Mouse (Mus musculus): ENCODE data around the gene Scap. TPM values are rescaled to one million over a fixed set of nuclear protein-coding genes. Genes with fewer than 3 reads are reported as not detected.
A peak's percentile ranks its signal among the peaks of the same experiment; 100 is the strongest.

The Scap gene
- polyA plus RNA-seq, 1 experiment from 2014 or later = 14.9 TPM

DNA sequence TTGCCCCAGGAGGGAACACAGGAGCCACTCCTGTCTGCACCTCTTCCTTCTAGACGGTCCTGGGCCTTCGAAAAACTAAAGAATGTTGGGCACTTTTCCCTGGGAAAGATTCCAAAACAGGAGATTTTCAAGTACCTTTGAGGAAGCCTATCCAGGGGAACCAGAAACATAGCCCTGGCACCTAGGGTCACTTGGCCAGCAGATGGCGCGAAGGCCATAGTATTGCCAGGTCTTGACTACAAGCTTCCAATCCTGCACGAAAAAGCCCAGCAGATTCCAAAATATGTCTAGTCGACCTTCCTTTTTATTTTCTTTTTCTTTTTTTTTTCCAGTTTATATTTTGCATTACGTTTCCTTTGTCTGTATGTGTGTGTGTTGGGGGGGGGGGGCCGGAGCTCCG lies 80.7 kb downstream of the Scap start:
- no peak for ATAC-seq
- TF ChIP-seq CTCF (IDR thresholded peaks at IDR 0.05; ENCODE audit: low read depth) = peak; percentile 68
- H3K9ac ChIP-seq (ENCODE audit: low read depth, low read length) = no peak overlapping the region
- WGBS = 62% methylated on average over 9 of the region's 9 CpGs
- H3K4me1 ChIP-seq (replicated peaks; ENCODE audit: control insufficient read depth, insufficient read depth, low read length) = no peaks in the 10 kb centered on the region
- H3K4me2 ChIP-seq (replicated peaks; ENCODE audit: low read depth) = no peak overlapping the region
- no peak overlapping the region for H3K4me3 ChIP-seq (ENCODE audit: low read depth, low read length)
- no peaks in the 10 kb centered on the region for H3K9me3 ChIP-seq (ENCODE audit: control insufficient read depth)
- H3K27me3 ChIP-seq (replicated peaks; ENCODE audit: control insufficient read depth, insufficient read depth, low read length) = no peaks in the 10 kb centered on the region
- H3K27ac ChIP-seq (ENCODE audit: low read depth, low read length) = no peak overlapping the region
- H3K36me3 ChIP-seq (ENCODE audit: control insufficient read depth, insufficient read depth) = no peaks in the 10 kb centered on the region

DNA sequence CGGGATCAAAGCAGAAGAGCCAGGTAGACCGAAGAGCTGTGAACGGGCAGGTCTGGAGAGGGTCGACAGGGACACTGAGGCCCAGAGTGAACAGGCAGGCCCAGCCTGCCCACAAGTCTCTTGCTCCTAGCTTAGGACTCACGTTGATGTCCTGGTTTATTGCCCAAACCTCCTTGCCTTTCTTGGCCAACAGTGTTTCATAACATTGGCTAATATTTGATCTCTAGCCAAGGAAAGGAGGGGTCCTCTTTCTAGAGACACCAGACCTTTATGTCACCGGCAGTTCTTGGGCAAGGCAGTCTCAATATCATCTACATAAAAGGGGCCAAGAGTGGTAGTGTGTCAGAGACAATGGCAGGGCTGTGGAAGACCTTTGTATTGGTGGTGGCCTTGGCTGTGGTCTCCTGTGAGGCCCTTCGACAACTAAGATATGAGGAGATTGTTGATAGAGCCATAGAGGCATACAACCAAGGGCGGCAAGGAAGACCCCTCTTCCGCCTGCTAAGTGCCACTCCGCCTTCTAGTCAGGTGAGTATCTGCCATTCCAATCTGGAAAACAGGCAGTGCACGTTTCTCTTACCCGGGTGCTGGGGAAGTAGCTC lies 86.5 kb downstream of the Scap start, which contains the start of gene Ngp:
Gene Ngp (plus strand): TSS at position 237 of the 602 bp plus-strand sequence.
- H3K27ac ChIP-seq (ENCODE audit: low read depth, low read length) = no peak within 1 kb of the TSS
- H3K4me3 ChIP-seq (ENCODE audit: low read depth, low read length) = no peak within 1 kb of the TSS
- H3K9me3 ChIP-seq (ENCODE audit: control insufficient read depth) = no peaks in the 10 kb centered on the region
- ATAC-seq = no peak
- no peaks in the 10 kb centered on the region; the same call in 1 of the 2 replicates for H3K4me1 ChIP-seq (replicated peaks; ENCODE audit: control insufficient read depth, insufficient read depth, low read length)
- 78% methylated on average over 12 of the region's 12 CpGs for WGBS
- no peak within 1 kb of the TSS for H3K9ac ChIP-seq (ENCODE audit: low read depth, low read length)
- no peak for TF ChIP-seq CTCF (IDR thresholded peaks at IDR 0.05; ENCODE audit: low read depth)
- H3K4me2 ChIP-seq (replicated peaks; ENCODE audit: low read depth) = no peak within 1 kb of the TSS
- H3K27me3 ChIP-seq (replicated peaks; ENCODE audit: control insufficient read depth, insufficient read depth, low read length) = no peaks in the 10 kb centered on the region
- H3K36me3 ChIP-seq (ENCODE audit: control insufficient read depth, insufficient read depth) = no peaks in the 10 kb centered on the region

DNA sequence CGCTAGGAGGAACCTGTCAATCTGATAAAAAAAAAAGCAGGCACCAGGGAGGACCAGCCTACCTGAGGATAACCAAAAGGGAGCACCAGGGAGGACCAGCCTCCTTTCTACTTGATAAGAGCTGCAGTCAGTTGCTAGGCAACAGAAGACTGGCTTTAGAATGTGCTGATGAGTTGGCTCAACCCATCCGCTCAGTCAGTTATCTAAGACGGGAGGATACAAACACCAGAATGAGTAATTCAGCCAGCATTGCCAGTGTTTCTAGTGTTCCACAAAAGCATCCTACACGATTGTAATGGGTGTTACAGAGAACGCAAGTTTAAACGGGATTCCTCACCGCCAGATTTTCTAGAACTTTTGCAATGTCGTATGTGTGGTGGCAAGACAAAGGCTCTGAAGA lies 98.2 kb downstream of the Scap start:
- H3K4me2 ChIP-seq (replicated peaks; ENCODE audit: low read depth) = no peak overlapping the region
- WGBS = 76% methylated on average over 8 of the region's 8 CpGs
- H3K36me3 ChIP-seq (ENCODE audit: control insufficient read depth, insufficient read depth) = peaks cover 76% of the 10 kb centered on the region
- H3K27ac ChIP-seq (ENCODE audit: low read depth, low read length) = no peak overlapping the region
- H3K4me1 ChIP-seq (replicated peaks; ENCODE audit: control insufficient read depth, insufficient read depth, low read length) = no peaks in the 10 kb centered on the region
- H3K27me3 ChIP-seq (replicated peaks; ENCODE audit: control insufficient read depth, insufficient read depth, low read length) = no peaks in the 10 kb centered on the region
- no peak overlapping the region for H3K4me3 ChIP-seq (ENCODE audit: low read depth, low read length)
- H3K9me3 ChIP-seq (ENCODE audit: control insufficient read depth) = no peaks in the 10 kb centered on the region
- no peak overlapping the region for H3K9ac ChIP-seq (ENCODE audit: low read depth, low read length)
- ATAC-seq = no peak
- no peak for TF ChIP-seq CTCF (IDR thresholded peaks at IDR 0.05; ENCODE audit: low read depth)

DNA sequence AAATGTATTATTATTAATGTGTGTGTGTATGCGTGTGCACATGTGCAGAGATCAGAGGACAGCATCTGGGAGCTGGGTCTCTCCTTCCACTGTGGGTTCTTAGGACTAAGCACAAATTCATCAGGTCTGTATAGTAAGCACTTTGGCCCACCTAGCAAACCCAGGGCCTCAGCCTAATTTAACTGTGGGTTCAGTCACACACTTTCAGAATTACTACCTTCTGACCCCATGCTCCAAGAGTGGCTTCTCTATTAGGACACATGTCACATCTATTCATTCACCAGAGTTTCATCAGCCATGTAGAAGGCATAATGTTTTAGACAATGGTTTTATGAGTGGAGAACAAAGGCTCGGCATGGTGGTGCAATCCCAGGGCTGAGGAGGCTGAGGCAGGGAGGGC lies 100.0 kb downstream of the Scap start:
- peaks cover 72% of the 10 kb centered on the region for H3K36me3 ChIP-seq (ENCODE audit: control insufficient read depth, insufficient read depth)

More for the DNA sequence above, 100.0 kb downstream of the Scap start:
- H3K4me2 ChIP-seq (replicated peaks; ENCODE audit: low read depth) = no peak overlapping the region
- TF ChIP-seq CTCF (IDR thresholded peaks at IDR 0.05; ENCODE audit: low read depth) = no peak
- 95% methylated on average over 2 of the region's 2 CpGs for WGBS
- no peak overlapping the region for H3K9ac ChIP-seq (ENCODE audit: low read depth, low read length)
- H3K9me3 ChIP-seq (ENCODE audit: control insufficient read depth) = no peaks in the 10 kb centered on the region
- H3K27ac ChIP-seq (ENCODE audit: low read depth, low read length) = no peak overlapping the region
- no peak overlapping the region for H3K4me3 ChIP-seq (ENCODE audit: low read depth, low read length)
- no peaks in the 10 kb centered on the region for H3K4me1 ChIP-seq (replicated peaks; ENCODE audit: control insufficient read depth, insufficient read depth, low read length)
- no peaks in the 10 kb centered on the region for H3K27me3 ChIP-seq (replicated peaks; ENCODE audit: control insufficient read depth, insufficient read depth, low read length)
- ATAC-seq = no peak

Other genes with a start within 250 kb of the Scap start
- 21.6 and 23.3 TPM in 2 replicates for gene Smarcc1, start 215.6 kb upstream of the Scap start, polyA plus RNA-seq (2015; fragmentation: Nextera tagmentation; extraction: Ambion mirVana)
- 37.7 and 40.9 TPM in 2 replicates for gene Dhx30, start 215.5 kb upstream of the Scap start, polyA plus RNA-seq (2015; fragmentation: Nextera tagmentation; extraction: Ambion mirVana)
- 2.9 and 3.2 TPM in 2 replicates for gene Cspg5, start 89.5 kb upstream of the Scap start, polyA plus RNA-seq (2015; fragmentation: Nextera tagmentation; extraction: Ambion mirVana)
- gene Elp6, start 28.1 kb upstream of the Scap start, polyA plus RNA-seq (2015; fragmentation: Nextera tagmentation; extraction: Ambion mirVana) = 6.3 and 7.5 TPM in 2 replicates
- 10.0 and 10.8 TPM in 2 replicates for gene Ptpn23, start 74.9 kb downstream of the Scap start, polyA plus RNA-seq (2015; fragmentation: Nextera tagmentation; extraction: Ambion mirVana)
- 1.9 and 2.1 TPM in 2 replicates for gene Ngp, start 86.5 kb downstream of the Scap start, polyA plus RNA-seq (2015; fragmentation: Nextera tagmentation; extraction: Ambion mirVana)
- 5.2 and 5.5 TPM in 2 replicates for gene Klhl18, start 143.4 kb downstream of the Scap start, polyA plus RNA-seq (2015; fragmentation: Nextera tagmentation; extraction: Ambion mirVana)
- gene Kif9, start 143.7 kb downstream of the Scap start, polyA plus RNA-seq (2015; fragmentation: Nextera tagmentation; extraction: Ambion mirVana) = 0.17 and 0.43 TPM in 2 replicates
- 12.4 and 15.7 TPM in 2 replicates for gene Setd2, start 199.3 kb downstream of the Scap start, polyA plus RNA-seq (2015; fragmentation: Nextera tagmentation; extraction: Ambion mirVana)

Data from intestine, postnatal 0 days (tissue).